Mouse (Mus musculus): ENCODE results near the gene Galnt10.

- TF ChIP-seq MYOD1 (IDR thresholded peaks at IDR 0.05; ENCODE audit: control insufficient read depth in 1 of 3, insufficient read length in 2 of 3, low read depth in 2 of 3) (no peak), POLR2A (IDR thresholded peaks at IDR 0.05; ENCODE audit: insufficient read length, low read depth) (no peak), CEBPB (IDR thresholded peaks at IDR 0.05; ENCODE audit: insufficient read depth, poor library complexity, severe bottlenecking) (no peak), USF1 (IDR thresholded peaks at IDR 0.05; ENCODE audit: low read depth) (no peak), MAX (IDR thresholded peaks at IDR 0.05; ENCODE audit: low read depth) (no peak), TCF12 (IDR thresholded peaks at IDR 0.05; ENCODE audit: insufficient read depth, poor library complexity, severe bottlenecking) (no peak), SRF (IDR thresholded peaks at IDR 0.05; ENCODE audit: control insufficient read depth, insufficient read length, low read depth) (no peak), E2F4 (IDR thresholded peaks at IDR 0.05; ENCODE audit: insufficient read depth) (no peak), POLR2AphosphoS2 (IDR thresholded peaks at IDR 0.05; ENCODE audit: insufficient read length, low read depth) (no peak)
Measured at GRCm38 (mm10) chr11:57649671-57650070, 4.4 kb downstream of the Galnt10 start.

Measured in myocyte (in vitro differentiated cells).